Mouse (Mus musculus) intestine, embryonic 15.5 days (tissue): ENCODE results near the gene 0610012G03Rik. TPM values are rescaled to one million over a fixed set of nuclear protein-coding genes. Genes with fewer than 3 reads are reported as not detected.
A peak's percentile ranks its signal among the peaks of the same experiment; 100 is the strongest.

Source experiments
- ATAC-seq: fragments of 200-750 bp; cut with Nextera tagmentation; 2 replicates; pipeline ENCODE4 v1.8.0; 2017; ENCODE audit warnings: moderate TSS enrichment, moderate library complexity
- H3K27ac ChIP-seq: fragments of 300-500 bp; sonication (generic); 2 replicates; pipeline ENCODE4 v1.5.1; 2015; ENCODE audit warnings: mild to moderate bottlenecking, inconsistent platforms
- H3K27me3 ChIP-seq: fragments of 300-500 bp; sonication (generic); replicated peaks from 2 replicates; pipeline ENCODE4 v1.6.1; 2015; ENCODE audit warnings: inconsistent platforms
- H3K36me3 ChIP-seq: fragments of 300-500 bp; sonication (generic); 2 replicates; pipeline ENCODE4 v1.6.1; 2015; ENCODE audit warnings: inconsistent platforms
- H3K4me1 ChIP-seq: fragments of 300-500 bp; sonication (generic); replicated peaks from 2 replicates; pipeline ENCODE4 v1.6.1; 2015; ENCODE audit warnings: inconsistent platforms
- H3K4me2 ChIP-seq: fragments of 300-500 bp; sonication (generic); replicated peaks from 2 replicates; pipeline ENCODE4 v1.6.1; 2015; ENCODE audit warnings: mild to moderate bottlenecking, inconsistent platforms
- H3K4me3 ChIP-seq: fragments of 300-500 bp; sonication (generic); replicated peaks from 2 replicates; pipeline ENCODE4 v1.5.1; 2015; ENCODE audit warnings: inconsistent platforms
- H3K9ac ChIP-seq: fragments of 300-500 bp; sonication (generic); 2 replicates; pipeline ENCODE4 v1.6.1; 2015; ENCODE audit warnings: inconsistent platforms
- H3K9me3 ChIP-seq: fragments of 300-500 bp; sonication (generic); 2 replicates; pipeline ENCODE4 v1.6.1; 2016; ENCODE audit warnings: inconsistent platforms
- WGBS: fragments of 180-500 bp; shearing (Covaris S2); methylation state at CpG from one replicate; pipeline ENCODE4 v1.1.7; 2015; 5-methylcytosine and 5-hydroxymethylcytosine counted together
- polyA plus RNA-seq: library from polyadenylated mRNA; unstranded; fragments of >200 nt; fragmentation: Nextera tagmentation; extraction: Ambion mirVana; gene quantifications from 2 replicates; pipeline ENCODE4 v1.2.1, GENCODE M21; 2015

The 0610012G03Rik gene
- polyA plus RNA-seq, 1 experiment from 2014 or later, result 108 TPM

DNA sequence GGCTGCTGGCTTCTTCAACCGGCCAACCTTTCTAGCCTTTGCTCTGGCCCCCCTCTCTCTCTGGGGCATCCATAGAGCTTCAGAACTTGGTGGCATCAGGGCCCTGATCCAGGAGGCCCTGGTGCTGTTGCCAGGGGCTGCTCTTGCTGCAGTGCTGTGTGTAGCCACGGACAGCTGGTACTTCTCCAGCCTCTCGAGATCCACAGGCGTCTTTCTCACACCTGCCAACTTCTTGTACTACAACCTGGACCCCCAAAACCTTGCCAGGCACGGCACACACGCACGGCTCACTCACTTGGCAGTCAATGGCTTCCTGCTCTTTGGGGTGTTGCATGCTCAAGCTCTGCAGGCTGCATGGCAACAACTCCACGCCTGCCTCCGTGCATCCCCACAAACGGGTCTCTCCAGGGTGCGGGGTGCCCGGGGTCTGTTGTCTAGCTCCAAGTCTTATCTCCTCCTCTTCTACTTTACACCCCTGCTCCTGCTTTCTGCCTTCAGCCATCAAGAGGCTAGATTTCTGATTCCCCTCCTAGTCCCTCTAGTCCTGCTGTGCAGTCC is 3.5 kb downstream of the 0610012G03Rik start:
- 0 out of 2 replicates have a peak, but pooled peaks cover 3% of the 10 kb centered on the region for H3K36me3 ChIP-seq
- H3K9ac ChIP-seq, result no peak overlapping the region
- H3K9me3 ChIP-seq, result no peaks in the 10 kb centered on the region
- peaks cover 17% of the 10 kb centered on the region for H3K4me1 ChIP-seq
- ATAC-seq, result no peak
- H3K4me3 ChIP-seq, result no peak overlapping the region
- no peak overlapping the region for H3K27ac ChIP-seq
- WGBS, result 90% methylated on average over 12 of the region's 12 CpGs
- no peaks in the 10 kb centered on the region for H3K27me3 ChIP-seq
- no peak overlapping the region for H3K4me2 ChIP-seq

DNA sequence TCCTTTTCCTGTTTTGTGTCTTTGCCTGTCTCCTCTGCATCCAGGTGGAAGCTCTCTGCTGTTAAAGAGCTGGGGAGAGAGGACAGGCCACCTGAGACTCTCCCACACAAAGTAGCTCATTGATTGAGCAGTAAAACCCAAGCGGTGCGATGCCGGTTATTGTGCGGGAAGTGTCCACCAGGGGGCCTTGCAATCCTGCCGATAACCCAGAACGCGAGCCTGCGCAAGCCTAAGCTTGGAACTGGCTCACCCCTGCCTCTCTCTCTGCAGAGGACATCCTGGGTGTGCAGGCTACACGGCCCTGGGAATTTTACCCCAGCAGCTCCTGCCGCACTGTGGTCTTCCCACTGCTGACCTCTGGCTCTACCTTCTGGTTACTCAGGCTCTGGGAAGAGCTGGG is 4.3 kb downstream of the 0610012G03Rik start:
- Histone ChIP-seq H3K27me3 (no peaks in the 10 kb centered on the region), H3K36me3 (0 out of 2 replicates have a peak, but pooled peaks cover 3% of the 10 kb centered on the region), H3K9ac (no peak overlapping the region), H3K27ac (no peak overlapping the region), H3K4me2 (no peak overlapping the region), H3K4me1 (peaks cover 12% of the 10 kb centered on the region), H3K9me3 (no peaks in the 10 kb centered on the region), H3K4me3 (no peak overlapping the region)
- ATAC-seq, result peak; percentile 35
- 3% methylated on average over 10 of the region's 10 CpGs for WGBS

GRCm38 (mm10) chr16:31940586-31940985 is 7.7 kb downstream of the 0610012G03Rik start:
- Histone ChIP-seq H3K36me3 (0 out of 2 replicates have a peak, but pooled peaks cover 3% of the 10 kb centered on the region), H3K9me3 (no peaks in the 10 kb centered on the region), H3K4me3 (no peak overlapping the region), H3K4me1 (peaks cover under 1% of the 10 kb centered on the region; the same call in 1 of the 2 replicates), H3K9ac (no peak overlapping the region), H3K4me2 (no peak overlapping the region), H3K27ac (no peak overlapping the region), H3K27me3 (peaks cover 4% of the 10 kb centered on the region)
- 78% methylated on average over 2 of the region's 2 CpGs for WGBS
- ATAC-seq, result no peak

GRCm38 (mm10) chr16:31938856-31939255 is 9.4 kb downstream of the 0610012G03Rik start:
- Histone ChIP-seq H3K9me3 (no peaks in the 10 kb centered on the region), H3K4me3 (no peak overlapping the region), H3K27ac (no peak overlapping the region), H3K9ac (no peak overlapping the region), H3K4me2 (no peak overlapping the region), H3K36me3 (no peaks in the 10 kb centered on the region), H3K27me3 (peaks cover 21% of the 10 kb centered on the region), H3K4me1 (peaks cover 11% of the 10 kb centered on the region)
- no peak for ATAC-seq
- 72% methylated on average over 6 of the region's 6 CpGs for WGBS

- H3K9me3 ChIP-seq, result no peaks in the 10 kb centered on the region
- no peak overlapping the region for H3K9ac ChIP-seq
- H3K4me3 ChIP-seq, result no peak overlapping the region
- peaks cover 22% of the 10 kb centered on the region for H3K4me1 ChIP-seq
- WGBS, result 84% methylated on average over 4 of the region's 4 CpGs
- ATAC-seq, result no peak
- H3K27ac ChIP-seq, result no peak overlapping the region
- H3K4me2 ChIP-seq, result no peak overlapping the region
- H3K27me3 ChIP-seq, result peaks cover 31% of the 10 kb centered on the region
- no peaks in the 10 kb centered on the region for H3K36me3 ChIP-seq
These were observed 11.7 kb downstream of the 0610012G03Rik start for GRCm38 (mm10) chr16:31936568-31936967.

DNA sequence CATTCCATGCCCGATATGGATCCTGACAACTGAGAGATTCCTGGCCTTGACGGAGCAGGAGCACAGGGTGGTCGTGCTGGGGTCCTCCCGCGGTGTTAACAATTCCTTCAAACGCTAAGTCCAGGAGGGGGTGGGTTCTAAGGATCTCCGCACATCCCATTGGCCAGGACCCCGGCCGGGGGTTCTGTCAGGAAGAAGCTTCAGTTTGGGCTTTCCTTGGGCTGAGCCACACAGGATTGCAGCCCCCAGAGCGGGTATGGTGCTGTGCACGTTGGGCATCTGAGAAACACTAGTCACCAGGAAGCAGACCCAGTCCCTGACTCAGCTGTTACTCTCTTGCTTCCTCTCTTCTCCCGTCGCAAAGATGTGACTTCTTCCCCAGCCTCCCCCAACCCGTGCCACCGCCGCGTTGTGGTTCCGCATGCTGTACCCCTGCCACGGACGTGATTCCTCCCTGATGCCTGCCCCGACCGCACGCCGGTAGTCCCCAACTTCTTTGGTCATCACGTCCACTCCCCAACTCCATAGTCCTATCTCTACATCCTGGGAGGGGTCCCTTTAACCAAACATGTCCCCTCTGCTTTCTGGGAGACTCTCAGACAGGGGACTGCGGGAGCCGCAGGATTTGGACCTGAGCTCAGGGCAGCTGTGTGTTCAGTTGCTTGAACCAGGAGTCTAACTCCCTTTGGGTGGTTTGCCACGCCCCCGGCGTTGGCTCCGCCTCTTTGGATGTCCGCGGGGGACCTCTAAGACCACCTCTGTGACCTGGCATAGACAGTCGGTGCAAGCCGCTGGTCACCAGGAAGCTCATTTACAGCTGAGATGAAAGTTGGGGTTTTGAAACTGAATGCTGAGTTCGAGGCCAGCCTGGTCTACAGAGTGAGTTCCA is 13.0 kb downstream of the 0610012G03Rik start:
- H3K9ac ChIP-seq, result no peak overlapping the region
- ATAC-seq, result no peak
- H3K9me3 ChIP-seq, result no peaks in the 10 kb centered on the region
- WGBS, result 4% methylated on average over 36 of the region's 36 CpGs
- H3K36me3 ChIP-seq, result no peaks in the 10 kb centered on the region
- peaks cover 22% of the 10 kb centered on the region for H3K4me1 ChIP-seq
- H3K27ac ChIP-seq, result no peak overlapping the region
- peaks cover 31% of the 10 kb centered on the region for H3K27me3 ChIP-seq
- peak overlapping the region; percentile 55 for H3K4me2 ChIP-seq
- H3K4me3 ChIP-seq, result peak overlapping the region; percentile 24

DNA sequence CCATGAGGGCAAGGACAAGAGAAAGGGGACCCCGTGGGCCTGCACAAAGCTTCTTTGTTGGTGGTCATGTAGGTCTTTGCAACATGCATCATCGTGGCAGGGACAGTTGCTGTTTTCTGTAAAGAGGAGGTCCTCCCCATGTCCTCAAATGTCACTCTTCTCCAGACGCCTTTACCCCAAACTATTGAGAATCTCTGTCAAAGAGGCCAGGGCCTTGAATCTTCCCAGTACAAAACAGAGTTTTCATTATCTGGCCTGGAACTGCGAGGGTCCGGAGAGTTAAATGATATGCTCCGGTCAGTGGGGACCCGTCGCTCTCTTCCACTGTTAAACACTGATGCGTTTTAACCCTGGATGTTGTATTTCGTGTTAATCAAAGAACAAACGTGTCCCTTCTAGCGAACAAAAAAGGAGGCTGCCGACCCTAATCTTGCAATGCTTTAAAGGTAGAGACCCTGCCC is 13.7 kb downstream of the 0610012G03Rik start:
- Histone ChIP-seq H3K4me2 (peak overlapping the region; percentile 55), H3K9me3 (no peaks in the 10 kb centered on the region), H3K4me3 (peak overlapping the region; percentile 24; the same call in 1 of the 2 replicates), H3K4me1 (peaks cover 22% of the 10 kb centered on the region), H3K36me3 (no peaks in the 10 kb centered on the region), H3K9ac (no peak overlapping the region), H3K27me3 (peaks cover 31% of the 10 kb centered on the region), H3K27ac (no peak overlapping the region)
- 27% methylated on average over 13 of the region's 13 CpGs for WGBS
- ATAC-seq, result no peak

DNA sequence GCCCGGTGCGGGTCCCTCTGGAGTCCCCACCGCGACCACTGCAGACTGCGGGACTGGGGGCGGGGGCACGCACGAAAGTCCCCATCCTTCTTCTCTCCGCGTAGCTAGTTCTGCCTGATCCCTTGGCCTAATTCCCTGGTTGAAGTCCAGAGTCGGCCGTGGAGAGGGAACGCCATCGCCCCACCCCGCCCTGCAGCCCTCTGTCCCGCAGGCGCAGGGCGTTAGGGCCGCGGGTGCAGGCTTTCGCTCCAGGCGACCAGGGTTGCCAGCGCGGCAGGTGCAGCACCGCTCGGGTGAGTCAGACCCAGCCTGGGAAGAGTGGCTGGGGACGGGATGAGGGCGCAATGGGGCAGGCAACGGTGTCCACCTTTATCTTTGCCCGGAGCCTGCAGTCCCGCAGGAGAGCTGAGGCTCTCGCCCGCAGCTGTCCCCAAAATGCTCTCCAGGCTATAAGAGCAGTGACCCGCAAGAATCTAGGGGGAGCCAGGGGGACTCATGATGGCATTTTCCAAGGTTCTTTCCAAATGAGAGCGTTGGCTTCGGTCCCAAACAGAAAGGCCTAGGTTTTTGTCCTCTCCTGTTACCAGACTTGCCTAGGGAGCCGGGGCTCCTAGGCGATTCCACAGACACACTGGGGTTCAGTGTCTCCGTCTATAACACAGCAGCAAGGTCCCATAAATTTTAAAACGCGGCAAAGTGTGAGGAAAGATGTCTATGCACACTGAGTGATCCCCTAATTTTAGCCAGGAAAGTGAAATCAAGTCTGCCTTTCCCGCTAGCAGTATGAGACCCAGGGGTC is 14.3 kb downstream of the 0610012G03Rik start, which contains the start of gene Pigz:
Gene Pigz (plus strand): TSS at position 101 of the 799 bp plus-strand sequence.
- H3K4me3 ChIP-seq, result peak within 1 kb of the TSS; percentile 55
- H3K9me3 ChIP-seq, result no peaks in the 10 kb centered on the region
- peaks cover 22% of the 10 kb centered on the region for H3K4me1 ChIP-seq
- H3K27ac ChIP-seq, result peak within 1 kb of the TSS; percentile 27; the same call in 1 of the 2 replicates
- H3K9ac ChIP-seq, result peak within 1 kb of the TSS; percentile 56
- H3K36me3 ChIP-seq, result no peaks in the 10 kb centered on the region
- H3K4me2 ChIP-seq, result peak within 1 kb of the TSS; percentile 99
- 9% methylated on average over 42 of the region's 42 CpGs for WGBS
- H3K27me3 ChIP-seq, result peaks cover 31% of the 10 kb centered on the region
- ATAC-seq, result peak; percentile 46

- peaks cover 22% of the 10 kb centered on the region for H3K4me1 ChIP-seq
- peaks cover 31% of the 10 kb centered on the region for H3K27me3 ChIP-seq
- H3K27ac ChIP-seq, result peak overlapping the region; percentile 27; the same call in 1 of the 2 replicates
- H3K9me3 ChIP-seq, result no peaks in the 10 kb centered on the region
- peak overlapping the region; percentile 55 for H3K4me3 ChIP-seq
- peak overlapping the region; percentile 99 for H3K4me2 ChIP-seq
- no peaks in the 10 kb centered on the region for H3K36me3 ChIP-seq
- H3K9ac ChIP-seq, result peak overlapping the region; percentile 56
- under 1% methylated on average over 50 of the region's 50 CpGs for WGBS
- peak; percentile 86 for ATAC-seq
These were observed 15.2 kb downstream of the 0610012G03Rik start for GRCm38 (mm10) chr16:31932840-31933697.

- Histone ChIP-seq H3K4me3 (no peak overlapping the region), H3K36me3 (no peaks in the 10 kb centered on the region), H3K9ac (no peak overlapping the region), H3K4me2 (peak overlapping the region; percentile 99; the same call in 1 of the 2 replicates), H3K4me1 (peaks cover 22% of the 10 kb centered on the region), H3K27me3 (peaks cover 31% of the 10 kb centered on the region), H3K27ac (no peak overlapping the region), H3K9me3 (no peaks in the 10 kb centered on the region)
- WGBS, result 63% methylated on average over 5 of the region's 5 CpGs
- ATAC-seq, result no peak
These were observed 16.0 kb downstream of the 0610012G03Rik start for GRCm38 (mm10) chr16:31932255-31932654.

DNA sequence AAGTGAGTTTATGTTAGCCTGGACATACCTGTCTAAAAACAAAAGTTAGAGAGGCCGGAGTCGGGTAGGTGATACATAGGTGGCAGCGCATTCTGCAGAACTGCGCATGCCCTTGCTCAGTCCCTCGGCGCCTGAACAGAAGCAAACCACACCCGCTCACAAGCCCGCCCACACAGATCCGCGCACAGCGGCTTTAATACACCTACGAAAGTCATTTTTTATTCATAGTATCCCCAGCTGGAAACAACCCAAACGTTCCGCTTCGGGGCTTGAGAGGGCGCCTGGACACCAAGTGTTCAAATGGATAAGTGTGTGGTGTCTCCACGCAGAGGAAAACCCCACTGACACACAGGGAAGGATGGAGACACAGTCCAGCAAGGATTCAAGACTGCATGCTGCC is 17.0 kb downstream of the 0610012G03Rik start:
- Histone ChIP-seq H3K36me3 (no peaks in the 10 kb centered on the region), H3K4me1 (peaks cover 22% of the 10 kb centered on the region), H3K27me3 (peaks cover 31% of the 10 kb centered on the region), H3K9me3 (no peaks in the 10 kb centered on the region), H3K4me2 (peak overlapping the region; percentile 36; the same call in 1 of the 2 replicates), H3K4me3 (no peak overlapping the region), H3K27ac (no peak overlapping the region), H3K9ac (no peak overlapping the region)
- ATAC-seq, result no peak
- WGBS, result 53% methylated on average over 17 of the region's 17 CpGs
